Mouse (Mus musculus): Measurements from ENCODE around the gene Acss1.

The Acss1 gene

GRCm38 (mm10) chr2:150667820-150668766 is at the start of gene Acss1:
Acss1 (minus strand) TSS chr2:150668500.
- no peak for DNase-seq (ENCODE audit: low spot score)

GRCm38 (mm10) chr2:150712167-150712674 is 43.9 kb upstream of the Acss1 start:
- no peak for DNase-seq (ENCODE audit: low spot score)

GRCm38 (mm10) chr2:150691481-150692170 is 23.3 kb upstream of the Acss1 start:
- DNase-seq (ENCODE audit: low spot score), result no peak

- DNase-seq (ENCODE audit: low spot score), result no peak
These were observed 21.9 kb upstream of the Acss1 start for GRCm38 (mm10) chr2:150690216-150690615.

GRCm38 (mm10) chr2:150689223-150689800 is 21.0 kb upstream of the Acss1 start, which contains the start of gene Vsx1:
Vsx1 (minus strand) TSS chr2:150689360.
- DNase-seq (ENCODE audit: low spot score), result no peak

- no peak for DNase-seq (ENCODE audit: low spot score)
These were observed 20.4 kb upstream of the Acss1 start for GRCm38 (mm10) chr2:150688541-150689186.

GRCm38 (mm10) chr2:150687871-150688540 is 19.7 kb upstream of the Acss1 start:
- no peak for DNase-seq (ENCODE audit: low spot score)

- no peak for DNase-seq (ENCODE audit: low spot score)
These were observed 17.1 kb upstream of the Acss1 start for GRCm38 (mm10) chr2:150685389-150685788.

GRCm38 (mm10) chr2:150684451-150684850 is 16.2 kb upstream of the Acss1 start:
- DNase-seq (ENCODE audit: low spot score), result no peak

GRCm38 (mm10) chr2:150681581-150681980 is 13.3 kb upstream of the Acss1 start:
- DNase-seq (ENCODE audit: low spot score), result no peak

- DNase-seq (ENCODE audit: low spot score), result peak; percentile 72
These were observed 10.1 kb upstream of the Acss1 start for GRCm38 (mm10) chr2:150678392-150678791.

GRCm38 (mm10) chr2:150675525-150675924 is 7.2 kb upstream of the Acss1 start:
- no peak for DNase-seq (ENCODE audit: low spot score)

GRCm38 (mm10) chr2:150674900-150675299 is 6.6 kb upstream of the Acss1 start:
- peak; percentile 80 for DNase-seq (ENCODE audit: low spot score)

GRCm38 (mm10) chr2:150673929-150674328 is 5.6 kb upstream of the Acss1 start:
- no peak for DNase-seq (ENCODE audit: low spot score)

GRCm38 (mm10) chr2:150671609-150672290 is 3.5 kb upstream of the Acss1 start:
- no peak for DNase-seq (ENCODE audit: low spot score)

- DNase-seq (ENCODE audit: low spot score), result no peak
These were observed 2.6 kb upstream of the Acss1 start for GRCm38 (mm10) chr2:150670926-150671325.

- no peak for DNase-seq (ENCODE audit: low spot score)
These were observed 1.2 kb upstream of the Acss1 start for GRCm38 (mm10) chr2:150669454-150670045.

GRCm38 (mm10) chr2:150668956-150669355 is 656 bp upstream of the Acss1 start:
- DNase-seq (ENCODE audit: low spot score), result no peak

GRCm38 (mm10) chr2:150667065-150667819 is 1.1 kb downstream of the Acss1 start:
- DNase-seq (ENCODE audit: low spot score), result no peak

- no peak for DNase-seq (ENCODE audit: low spot score)
These were observed 1.6 kb downstream of the Acss1 start for GRCm38 (mm10) chr2:150666723-150667064.
